Mouse (Mus musculus) megakaryocyte, embryonic 14.5 days (primary cell): ENCODE results near the gene Slc2a2.

Source experiments
- FLI1 ChIP-seq: IDR thresholded peaks from 2 replicates; pipeline ENCODE4 v1.6.1; 2012; ENCODE audit warnings: low read length, inconsistent platforms, mixed read lengths
- GATA1 ChIP-seq: IDR thresholded peaks from 3 replicates; pipeline ENCODE4 v1.6.1; 2012; ENCODE audit warnings: mixed read lengths, low read length, inconsistent platforms, borderline replicate concordance

DNA sequence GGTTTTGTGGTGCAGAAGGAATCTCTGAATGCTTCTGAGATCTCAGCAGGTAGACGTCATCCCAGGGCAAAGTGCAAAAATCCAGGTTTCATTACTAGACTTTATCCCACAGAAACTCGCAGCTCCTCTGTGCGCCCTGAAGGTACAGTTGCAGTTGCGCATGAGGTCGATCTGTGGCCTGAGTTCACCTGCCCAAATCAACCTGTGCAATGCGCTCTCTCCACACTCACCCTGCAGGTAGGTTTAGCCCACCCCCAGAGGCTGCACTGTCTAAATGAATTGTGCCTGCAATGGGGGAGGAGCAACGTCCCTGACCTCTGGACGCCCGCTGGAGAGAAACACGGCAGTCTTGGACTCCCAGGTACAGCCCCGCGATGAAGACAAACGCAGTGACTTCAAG, 2.1 kb upstream of the Slc2a2 start:
- TF ChIP-seq GATA1 = no peak
- TF ChIP-seq FLI1 = no peak
